Mouse (Mus musculus): ENCODE data around the gene Gfpt1. TPM values are rescaled to one million over a fixed set of nuclear protein-coding genes. Genes with fewer than 3 reads are reported as not detected.
"Not testable (repeated sequence)": the region's sequence is repeated elsewhere in the genome, so short reads cannot be mapped to it uniquely, and the experiment has no call there.

The Gfpt1 gene
- polyA plus RNA-seq, 1 experiment from 2014 or later, result 17.5 TPM

- Histone ChIP-seq H3K36me3 (ENCODE audit: control insufficient read depth, insufficient read depth) (peaks cover 69% of the 10 kb centered on the region), H3K9me3 (ENCODE audit: control insufficient read depth) (no peaks in the 10 kb centered on the region), H3K4me1 (replicated peaks; ENCODE audit: control insufficient read depth, insufficient read depth, low read length) (no peaks in the 10 kb centered on the region), H3K27ac (ENCODE audit: low read depth, low read length) (no peak overlapping the region), H3K4me2 (replicated peaks; ENCODE audit: low read depth) (no peak overlapping the region), H3K9ac (ENCODE audit: low read depth, low read length) (no peak overlapping the region), H3K27me3 (replicated peaks; ENCODE audit: control insufficient read depth, insufficient read depth, low read length) (no peaks in the 10 kb centered on the region), H3K4me3 (ENCODE audit: low read depth, low read length) (no peak overlapping the region)
- no peak for ATAC-seq
- no peak for TF ChIP-seq CTCF (IDR thresholded peaks at IDR 0.05; ENCODE audit: low read depth)
- WGBS, result 98% methylated on average over 12 of the region's 12 CpGs
Measured at GRCm38 (mm10) chr6:87021791-87022190, 20.9 kb upstream of the Gfpt1 start.

GRCm38 (mm10) chr6:87026980-87027379, 15.7 kb upstream of the Gfpt1 start:
- no peak for TF ChIP-seq CTCF (IDR thresholded peaks at IDR 0.05; ENCODE audit: low read depth)
- 34% methylated on average over 7 of the region's 7 CpGs for WGBS
- no peaks in the 10 kb centered on the region for H3K27me3 ChIP-seq (replicated peaks; ENCODE audit: control insufficient read depth, insufficient read depth, low read length)
- no peak overlapping the region for H3K4me3 ChIP-seq (ENCODE audit: low read depth, low read length)
- H3K9ac ChIP-seq (ENCODE audit: low read depth, low read length), result no peak overlapping the region
- peak; percentile 68 for ATAC-seq
- 0 out of 2 replicates have a peak overlapping the region, but pooled peaks have one; percentile 29 for H3K27ac ChIP-seq (ENCODE audit: low read depth, low read length)
- H3K4me1 ChIP-seq (replicated peaks; ENCODE audit: control insufficient read depth, insufficient read depth, low read length), result peaks cover 4% of the 10 kb centered on the region; the same call in 1 of the 2 replicates
- no peaks in the 10 kb centered on the region for H3K9me3 ChIP-seq (ENCODE audit: control insufficient read depth)
- H3K4me2 ChIP-seq (replicated peaks; ENCODE audit: low read depth), result no peak overlapping the region
- peaks cover 40% of the 10 kb centered on the region for H3K36me3 ChIP-seq (ENCODE audit: control insufficient read depth, insufficient read depth)

GRCm38 (mm10) chr6:87028881-87029280, 13.8 kb upstream of the Gfpt1 start:
- H3K4me2 ChIP-seq (replicated peaks; ENCODE audit: low read depth), result no peak overlapping the region
- H3K27ac ChIP-seq (ENCODE audit: low read depth, low read length), result peak overlapping the region; percentile 60; the same call in 1 of the 2 replicates
- H3K9ac ChIP-seq (ENCODE audit: low read depth, low read length), result no peak overlapping the region
- ATAC-seq, result no peak
- H3K4me3 ChIP-seq (ENCODE audit: low read depth, low read length), result no peak overlapping the region
- H3K9me3 ChIP-seq (ENCODE audit: control insufficient read depth), result no peaks in the 10 kb centered on the region
- H3K36me3 ChIP-seq (ENCODE audit: control insufficient read depth, insufficient read depth), result peaks cover 24% of the 10 kb centered on the region; the same call in 1 of the 2 replicates
- TF ChIP-seq CTCF (IDR thresholded peaks at IDR 0.05; ENCODE audit: low read depth), result no peak
- no peaks in the 10 kb centered on the region for H3K27me3 ChIP-seq (replicated peaks; ENCODE audit: control insufficient read depth, insufficient read depth, low read length)
- H3K4me1 ChIP-seq (replicated peaks; ENCODE audit: control insufficient read depth, insufficient read depth, low read length), result peaks cover 4% of the 10 kb centered on the region; the same call in 1 of the 2 replicates

GRCm38 (mm10) chr6:87031310-87031709, 11.3 kb upstream of the Gfpt1 start:
- 35% methylated on average over 7 of the region's 7 CpGs for WGBS
- H3K27ac ChIP-seq (ENCODE audit: low read depth, low read length); H3K4me3 ChIP-seq (ENCODE audit: low read depth, low read length); H3K4me2 ChIP-seq (replicated peaks; ENCODE audit: low read depth); H3K27me3 ChIP-seq (replicated peaks; ENCODE audit: control insufficient read depth, insufficient read depth, low read length); H3K4me1 ChIP-seq (replicated peaks; ENCODE audit: control insufficient read depth, insufficient read depth, low read length); H3K9me3 ChIP-seq (ENCODE audit: control insufficient read depth); H3K36me3 ChIP-seq (ENCODE audit: control insufficient read depth, insufficient read depth); H3K9ac ChIP-seq (ENCODE audit: low read depth, low read length): not testable (repeated sequence)
- peak; percentile 72 for ATAC-seq

- H3K4me1 ChIP-seq (replicated peaks; ENCODE audit: control insufficient read depth, insufficient read depth, low read length), result peaks cover 7% of the 10 kb centered on the region; the same call in 1 of the 2 replicates
- H3K27me3 ChIP-seq (replicated peaks; ENCODE audit: control insufficient read depth, insufficient read depth, low read length), result no peaks in the 10 kb centered on the region
- WGBS, result 74% methylated on average over 3 of the region's 3 CpGs
- no peak overlapping the region for H3K9ac ChIP-seq (ENCODE audit: low read depth, low read length)
- H3K4me2 ChIP-seq (replicated peaks; ENCODE audit: low read depth), result no peak overlapping the region
- 0 out of 2 replicates have a peak, but pooled peaks cover 7% of the 10 kb centered on the region for H3K36me3 ChIP-seq (ENCODE audit: control insufficient read depth, insufficient read depth)
- H3K27ac ChIP-seq (ENCODE audit: low read depth, low read length), result no peak overlapping the region
- no peak overlapping the region for H3K4me3 ChIP-seq (ENCODE audit: low read depth, low read length)
- no peak for TF ChIP-seq CTCF (IDR thresholded peaks at IDR 0.05; ENCODE audit: low read depth)
- ATAC-seq, result no peak
- peaks cover 6% of the 10 kb centered on the region; the same call in 1 of the 2 replicates for H3K9me3 ChIP-seq (ENCODE audit: control insufficient read depth)
Measured at GRCm38 (mm10) chr6:87032401-87032800, 10.2 kb upstream of the Gfpt1 start.

GRCm38 (mm10) chr6:87034395-87034794, 8.3 kb upstream of the Gfpt1 start:
- H3K4me1 ChIP-seq (replicated peaks; ENCODE audit: control insufficient read depth, insufficient read depth, low read length), result peaks cover 15% of the 10 kb centered on the region; the same call in 1 of the 2 replicates
- 0 out of 2 replicates have a peak, but pooled peaks cover 4% of the 10 kb centered on the region for H3K36me3 ChIP-seq (ENCODE audit: control insufficient read depth, insufficient read depth)
- H3K4me3 ChIP-seq (ENCODE audit: low read depth, low read length), result no peak overlapping the region
- H3K9me3 ChIP-seq (ENCODE audit: control insufficient read depth), result peaks cover 6% of the 10 kb centered on the region; the same call in 1 of the 2 replicates
- H3K27me3 ChIP-seq (replicated peaks; ENCODE audit: control insufficient read depth, insufficient read depth, low read length), result no peaks in the 10 kb centered on the region
- H3K4me2 ChIP-seq (replicated peaks; ENCODE audit: low read depth), result no peak overlapping the region
- H3K9ac ChIP-seq (ENCODE audit: low read depth, low read length), result no peak overlapping the region
- 29% methylated on average over 3 of the region's 3 CpGs for WGBS
- no peak for TF ChIP-seq CTCF (IDR thresholded peaks at IDR 0.05; ENCODE audit: low read depth)
- peak; percentile 76 for ATAC-seq
- H3K27ac ChIP-seq (ENCODE audit: low read depth, low read length), result peak overlapping the region; percentile 70
